Mouse (Mus musculus) hindbrain, embryonic 11.5 days (tissue): ENCODE measurements around the gene Arhgap1. TPM values are rescaled to one million over a fixed set of nuclear protein-coding genes. Genes with fewer than 3 reads are reported as not detected.

Source experiments
- ATAC-seq: fragments of 200-750 bp; cut with Nextera tagmentation; 2 replicates; pipeline ENCODE4 v1.8.0; 2017; ENCODE audit warnings: mild to moderate bottlenecking, moderate TSS enrichment, moderate library complexity; ENCODE audit not compliant: low FRiP score
- DNase-seq: peaks from one replicate; pipeline ENCODE4 v3.0.0-alpha.2; 2015; ENCODE audit warnings: low spot score
- H3K27ac ChIP-seq: fragments of 300-500 bp; sonication (generic); 2 replicates; pipeline ENCODE4 v1.5.1; 2014; ENCODE audit warnings: mild to moderate bottlenecking, low read depth, low read length
- H3K27me3 ChIP-seq: fragments of 300-500 bp; sonication (generic); 2 replicates; pipeline ENCODE4 v1.6.1; 2014; ENCODE audit warnings: mild to moderate bottlenecking, low read length, moderate library complexity, mixed read lengths; ENCODE audit not compliant: control insufficient read depth, insufficient read depth
- H3K36me3 ChIP-seq: fragments of 300-500 bp; sonication (generic); 2 replicates; pipeline ENCODE4 v1.6.1; 2014; ENCODE audit warnings: mild to moderate bottlenecking, low read length, moderate library complexity, mixed read lengths; ENCODE audit not compliant: control insufficient read depth, insufficient read depth
- H3K4me1 ChIP-seq: fragments of 300-500 bp; sonication (generic); replicated peaks from 2 replicates; pipeline ENCODE4 v1.6.1; 2014; ENCODE audit warnings: low read length, mixed read lengths; ENCODE audit not compliant: control insufficient read depth, insufficient read depth
- H3K4me2 ChIP-seq: fragments of 300-500 bp; sonication (generic); replicated peaks from 2 replicates; pipeline ENCODE4 v1.6.1; 2014; ENCODE audit warnings: mild to moderate bottlenecking, low read depth, low read length
- H3K4me3 ChIP-seq: fragments of 300-500 bp; sonication (generic); 2 replicates; pipeline ENCODE4 v1.5.1; 2014; ENCODE audit warnings: low read depth, low read length
- H3K9ac ChIP-seq: fragments of 300-500 bp; sonication (generic); 2 replicates; pipeline ENCODE4 v1.6.1; 2014; ENCODE audit warnings: low read depth, low read length
- H3K9me3 ChIP-seq: fragments of 300-500 bp; sonication (generic); 2 replicates; pipeline ENCODE4 v1.6.1; 2016; ENCODE audit warnings: low read length; ENCODE audit not compliant: control insufficient read depth
- WGBS: fragments of 180-500 bp; shearing (Covaris S2); extraction: QIAGEN DNeasy Blood & Tissue Kit; methylation state at CpG from one replicate; pipeline ENCODE4 v1.1.7; 2014; 5-methylcytosine and 5-hydroxymethylcytosine counted together
- polyA plus RNA-seq: library from polyadenylated mRNA; unstranded; fragments of >200 nt; fragmentation: Nextera tagmentation; extraction: Ambion mirVana; gene quantifications from 2 replicates; pipeline ENCODE4 v1.2.1, GENCODE M21; 2014

Arhgap1 gene
- polyA plus RNA-seq, 1 experiment from 2014 or later = 86.8 TPM

GRCm38 (mm10) chr2:91642825-91643415, 6.7 kb upstream of the Arhgap1 start:
- H3K27ac ChIP-seq = no peak overlapping the region
- no peak overlapping the region for H3K4me3 ChIP-seq
- DNase-seq (no peak), ATAC-seq (no peak)
- H3K36me3 ChIP-seq = peaks cover 19% of the 10 kb centered on the region
- H3K9ac ChIP-seq = no peak overlapping the region
- no peaks in the 10 kb centered on the region for H3K27me3 ChIP-seq
- H3K9me3 ChIP-seq = no peaks in the 10 kb centered on the region
- no peaks in the 10 kb centered on the region for H3K4me1 ChIP-seq
- no peak overlapping the region for H3K4me2 ChIP-seq
- 94% methylated on average over 2 of the region's 2 CpGs for WGBS

- peaks cover 19% of the 10 kb centered on the region for H3K36me3 ChIP-seq
- H3K4me2 ChIP-seq = no peak overlapping the region
- DNase-seq = no peak
- H3K9me3 ChIP-seq = no peaks in the 10 kb centered on the region
- no peak overlapping the region for H3K4me3 ChIP-seq
- H3K27ac ChIP-seq = no peak overlapping the region
- WGBS = 95% methylated on average over 11 of the region's 11 CpGs
- no peaks in the 10 kb centered on the region for H3K27me3 ChIP-seq
- H3K4me1 ChIP-seq = no peaks in the 10 kb centered on the region
- no peak overlapping the region for H3K9ac ChIP-seq
- no peak for ATAC-seq
These were observed 5.6 kb upstream of the Arhgap1 start for GRCm38 (mm10) chr2:91644021-91644420.

- Histone ChIP-seq H3K27me3 (no peaks in the 10 kb centered on the region), H3K36me3 (peaks cover 19% of the 10 kb centered on the region), H3K9ac (no peak overlapping the region), H3K9me3 (no peaks in the 10 kb centered on the region), H3K4me3 (no peak overlapping the region), H3K4me2 (no peak overlapping the region), H3K27ac (no peak overlapping the region), H3K4me1 (no peaks in the 10 kb centered on the region)
- DNase-seq = no peak
- no peak for ATAC-seq
- WGBS = 97% methylated on average over 15 of the region's 15 CpGs
These were observed 4.3 kb upstream of the Arhgap1 start for GRCm38 (mm10) chr2:91645354-91645753.

GRCm38 (mm10) chr2:91645811-91646210, 3.8 kb upstream of the Arhgap1 start:
- Histone ChIP-seq H3K4me3 (no peak overlapping the region), H3K36me3 (peaks cover 19% of the 10 kb centered on the region), H3K9me3 (no peaks in the 10 kb centered on the region), H3K27ac (no peak overlapping the region), H3K4me1 (no peaks in the 10 kb centered on the region), H3K27me3 (no peaks in the 10 kb centered on the region), H3K4me2 (no peak overlapping the region), H3K9ac (no peak overlapping the region)
- 93% methylated on average over 11 of the region's 11 CpGs for WGBS
- ATAC-seq = no peak
- DNase-seq = no peak

- WGBS = 14% methylated on average over 1 of the region's 1 CpGs
- DNase-seq (peak; percentile 81), ATAC-seq (no peak)
- Histone ChIP-seq H3K9me3 (no peaks in the 10 kb centered on the region), H3K27ac (no peak overlapping the region), H3K4me1 (0 out of 2 replicates have a peak, but pooled peaks cover 2% of the 10 kb centered on the region), H3K36me3 (peaks cover 19% of the 10 kb centered on the region), H3K9ac (no peak overlapping the region), H3K4me2 (no peak overlapping the region), H3K27me3 (no peaks in the 10 kb centered on the region), H3K4me3 (no peak overlapping the region)
These were observed 2.9 kb upstream of the Arhgap1 start for GRCm38 (mm10) chr2:91646733-91647132.

GRCm38 (mm10) chr2:91649152-91649551, 508 bp upstream of the Arhgap1 start:
- Histone ChIP-seq H3K27ac (peak overlapping the region; percentile 78), H3K4me2 (peak overlapping the region; percentile 97), H3K4me1 (0 out of 2 replicates have a peak, but pooled peaks cover 2% of the 10 kb centered on the region), H3K9me3 (no peaks in the 10 kb centered on the region), H3K27me3 (no peaks in the 10 kb centered on the region), H3K36me3 (peaks cover 15% of the 10 kb centered on the region), H3K9ac (peak overlapping the region; percentile 91), H3K4me3 (peak overlapping the region; percentile 75)
- 5% methylated on average over 15 of the region's 15 CpGs for WGBS
- peak; percentile 28; the same call in 1 of the 2 replicates for ATAC-seq
- no peak for DNase-seq

GRCm38 (mm10) chr2:91650360-91650995, 818 bp downstream of the Arhgap1 start:
- ATAC-seq (peak; percentile 65; the same call in 1 of the 2 replicates), DNase-seq (no peak)
- Histone ChIP-seq H3K4me2 (peak overlapping the region; percentile 97), H3K27ac (no peak overlapping the region), H3K9me3 (no peaks in the 10 kb centered on the region), H3K9ac (peak overlapping the region; percentile 54), H3K27me3 (no peaks in the 10 kb centered on the region), H3K4me1 (0 out of 2 replicates have a peak, but pooled peaks cover 2% of the 10 kb centered on the region), H3K36me3 (peaks cover 7% of the 10 kb centered on the region), H3K4me3 (peak overlapping the region; percentile 75)
- 18% methylated on average over 16 of the region's 16 CpGs for WGBS

- Histone ChIP-seq H3K27me3 (no peaks in the 10 kb centered on the region), H3K27ac (no peak overlapping the region), H3K4me1 (0 out of 2 replicates have a peak, but pooled peaks cover 2% of the 10 kb centered on the region), H3K4me3 (no peak overlapping the region), H3K9ac (no peak overlapping the region), H3K4me2 (no peak overlapping the region), H3K9me3 (no peaks in the 10 kb centered on the region), H3K36me3 (peaks cover under 1% of the 10 kb centered on the region; the same call in 1 of the 2 replicates)
- 90% methylated on average over 14 of the region's 14 CpGs for WGBS
- ATAC-seq = no peak
- DNase-seq = no peak
These were observed 2.0 kb downstream of the Arhgap1 start for GRCm38 (mm10) chr2:91651458-91652258.
